Mouse (Mus musculus) olfactory bulb, adult 2 months (tissue): ENCODE measurements around the gene Tmem163.

Source experiments
- CTCF ChIP-seq: fragments of 200-500 bp; IDR thresholded peaks from 2 replicates; pipeline ENCODE4 v1.5.1; 2012; ENCODE audit warnings: low read depth, mild to moderate bottlenecking, low read length, moderate library complexity; ENCODE audit not compliant: insufficient read depth
- POLR2A ChIP-seq: fragments of 200-500 bp; IDR thresholded peaks from 2 replicates; pipeline ENCODE4 v1.6.1; 2012; ENCODE audit warnings: mild to moderate bottlenecking, low read depth, low read length, moderate library complexity; ENCODE audit not compliant: insufficient read depth

DNA sequence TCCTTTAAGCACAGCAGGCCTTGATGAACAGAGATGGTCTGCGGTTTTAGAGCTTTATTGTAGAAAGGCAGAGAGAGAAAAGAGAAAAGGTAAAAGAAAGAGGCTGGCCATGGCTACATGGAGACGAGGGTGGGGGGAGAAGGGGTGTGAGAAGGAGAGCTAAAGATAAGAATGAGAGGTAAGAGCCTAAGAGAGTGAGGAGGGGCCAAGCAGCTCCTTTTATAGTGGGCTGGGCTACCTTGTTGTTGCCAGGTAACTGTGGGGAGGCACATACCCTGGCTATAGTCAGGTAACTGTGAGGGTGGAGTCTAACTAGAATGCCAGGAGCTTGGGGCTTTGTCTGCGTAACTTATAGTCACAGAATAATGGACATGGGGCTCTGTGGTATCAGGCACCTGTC is 110.7 kb downstream of the Tmem163 start:
- TF ChIP-seq CTCF = no peak
- no peak for TF ChIP-seq POLR2A
